Mouse (Mus musculus): ENCODE measurements around the gene Col28a1. TPM values are rescaled to one million over a fixed set of nuclear protein-coding genes. Genes with fewer than 3 reads are reported as not detected.

The Col28a1 gene
- polyA plus RNA-seq (2012; rRNA removed) (0.02 and 0.04 TPM in 2 replicates), polyA plus RNA-seq (2014; fragmentation: Nextera tagmentation; extraction: Ambion mirVana) (0.09 TPM in 1 of 2 replicates, not detected in the other)

GRCm38 (mm10) chr6:8192517-8192916 lies at the start of gene Col28a1:
TSS of gene Col28a1 (minus strand) at chr6:8192617.
- no peak for DNase-seq (ENCODE audit: low read depth in 3 of 3, low spot score in 3 of 3)
- Histone ChIP-seq H3K9me3 (ENCODE audit: control insufficient read depth, low read length) (no peaks in the 10 kb centered on the region), H3K4me2 (ENCODE audit: low read depth) (no peak within 1 kb of the TSS), H3K9ac (replicated peaks) (no peak within 1 kb of the TSS), H3K4me3 (ENCODE audit: insufficient read depth in 1 of 2, low read depth in 2 of 2, low read length in 2 of 2) (no peak within 1 kb of the TSS), H3K27me3 (ENCODE audit: control insufficient read depth, insufficient read depth, low read length) (no peaks in the 10 kb centered on the region), H3K36me3 (replicated peaks; ENCODE audit: control insufficient read depth, insufficient read depth, low read depth) (no peaks in the 10 kb centered on the region), H3K27ac (no peak within 1 kb of the TSS), H3K4me1 (replicated peaks; ENCODE audit: control insufficient read depth in 2 of 2, insufficient read depth in 2 of 2, low read length in 1 of 2) (no peaks in the 10 kb centered on the region)
- no peak for ATAC-seq (ENCODE audit: insufficient read depth)
- TF ChIP-seq CTCF (IDR thresholded peaks at IDR 0.05; ENCODE audit: low read depth) (no peak), EP300 (IDR thresholded peaks at IDR 0.05; ENCODE audit: low read depth) (no peak)

GRCm38 (mm10) chr6:8228596-8228995 lies 36.2 kb upstream of the Col28a1 start:
- TF ChIP-seq CTCF (IDR thresholded peaks at IDR 0.05; ENCODE audit: low read depth), result no peak
- no peak for TF ChIP-seq EP300 (IDR thresholded peaks at IDR 0.05; ENCODE audit: low read depth)
- Histone ChIP-seq H3K36me3 (replicated peaks; ENCODE audit: control insufficient read depth, insufficient read depth, low read depth) (peaks cover 22% of the 10 kb centered on the region), H3K9ac (replicated peaks) (no peak overlapping the region), H3K27ac (no peak overlapping the region), H3K4me1 (replicated peaks; ENCODE audit: control insufficient read depth in 2 of 2, insufficient read depth in 2 of 2, low read length in 1 of 2) (no peaks in the 10 kb centered on the region), H3K4me3 (ENCODE audit: insufficient read depth in 1 of 2, low read depth in 2 of 2, low read length in 2 of 2) (no peak overlapping the region), H3K27me3 (ENCODE audit: control insufficient read depth, insufficient read depth, low read length) (no peaks in the 10 kb centered on the region), H3K4me2 (ENCODE audit: low read depth) (no peak overlapping the region), H3K9me3 (ENCODE audit: control insufficient read depth, low read length) (no peaks in the 10 kb centered on the region)
- DNase-seq (ENCODE audit: low read depth in 3 of 3, low spot score in 3 of 3), result no peak
- no peak for ATAC-seq (ENCODE audit: insufficient read depth)
- 73% methylated on average over 3 of the region's 3 CpGs for WGBS (ENCODE audit: insufficient replicate concordance)

GRCm38 (mm10) chr6:8227035-8227434 lies 34.6 kb upstream of the Col28a1 start:
- DNase-seq (ENCODE audit: low read depth in 3 of 3, low spot score in 3 of 3) (no peak), ATAC-seq (ENCODE audit: insufficient read depth) (no peak)
- H3K36me3 ChIP-seq (replicated peaks; ENCODE audit: control insufficient read depth, insufficient read depth, low read depth), result peaks cover 22% of the 10 kb centered on the region
- H3K27me3 ChIP-seq (ENCODE audit: control insufficient read depth, insufficient read depth, low read length), result no peaks in the 10 kb centered on the region
- H3K4me3 ChIP-seq (ENCODE audit: insufficient read depth in 1 of 2, low read depth in 2 of 2, low read length in 2 of 2), result no peak overlapping the region
- TF ChIP-seq EP300 (IDR thresholded peaks at IDR 0.05; ENCODE audit: low read depth), result no peak
- TF ChIP-seq CTCF (IDR thresholded peaks at IDR 0.05; ENCODE audit: low read depth), result no peak
- no peaks in the 10 kb centered on the region for H3K9me3 ChIP-seq (ENCODE audit: control insufficient read depth, low read length)
- H3K27ac ChIP-seq, result no peak overlapping the region
- 65% methylated on average over 3 of the region's 3 CpGs for WGBS (ENCODE audit: insufficient replicate concordance)
- no peak overlapping the region for H3K4me2 ChIP-seq (ENCODE audit: low read depth)
- H3K4me1 ChIP-seq (replicated peaks; ENCODE audit: control insufficient read depth in 2 of 2, insufficient read depth in 2 of 2, low read length in 1 of 2), result no peaks in the 10 kb centered on the region
- no peak overlapping the region for H3K9ac ChIP-seq (replicated peaks)

- Histone ChIP-seq H3K4me3 (ENCODE audit: insufficient read depth in 1 of 2, low read depth in 2 of 2, low read length in 2 of 2) (peak overlapping the region in 1 of 2 experiments; percentile 80; a peak in 2 of 4 replicates), H3K36me3 (replicated peaks; ENCODE audit: control insufficient read depth, insufficient read depth, low read depth) (peaks cover 2% of the 10 kb centered on the region), H3K4me1 (replicated peaks; ENCODE audit: control insufficient read depth in 2 of 2, insufficient read depth in 2 of 2, low read length in 1 of 2) (peaks cover 8 to 10% of the 10 kb centered on the region in 2 experiments), H3K27me3 (ENCODE audit: control insufficient read depth, insufficient read depth, low read length) (no peaks in the 10 kb centered on the region), H3K27ac (no peak overlapping the region), H3K9ac (replicated peaks) (peak overlapping the region; percentile 83), H3K9me3 (ENCODE audit: control insufficient read depth, low read length) (no peaks in the 10 kb centered on the region), H3K4me2 (ENCODE audit: low read depth) (peak overlapping the region; percentile 82)
- DNase-seq (ENCODE audit: low read depth in 3 of 3, low spot score in 3 of 3), result no peak
- ATAC-seq (ENCODE audit: insufficient read depth), result no peak
- no peak for TF ChIP-seq CTCF (IDR thresholded peaks at IDR 0.05; ENCODE audit: low read depth)
- TF ChIP-seq EP300 (IDR thresholded peaks at IDR 0.05; ENCODE audit: low read depth), result no peak
- WGBS (ENCODE audit: insufficient replicate concordance), result 56% methylated on average over 3 of the region's 3 CpGs
These were observed 18.2 kb upstream of the Col28a1 start for GRCm38 (mm10) chr6:8210661-8211060.

- Histone ChIP-seq H3K36me3 (replicated peaks; ENCODE audit: control insufficient read depth, insufficient read depth, low read depth) (peaks cover 2% of the 10 kb centered on the region), H3K4me1 (replicated peaks; ENCODE audit: control insufficient read depth in 2 of 2, insufficient read depth in 2 of 2, low read length in 1 of 2) (peaks cover 8 to 10% of the 10 kb centered on the region in 2 experiments), H3K27ac (peak overlapping the region; percentile 63), H3K4me3 (ENCODE audit: insufficient read depth in 1 of 2, low read depth in 2 of 2, low read length in 2 of 2) (peak overlapping the region; percentile 80 to 81), H3K27me3 (ENCODE audit: control insufficient read depth, insufficient read depth, low read length) (no peaks in the 10 kb centered on the region), H3K9me3 (ENCODE audit: control insufficient read depth, low read length) (no peaks in the 10 kb centered on the region), H3K4me2 (ENCODE audit: low read depth) (peak overlapping the region; percentile 82), H3K9ac (replicated peaks) (peak overlapping the region; percentile 83)
- 7% methylated on average over 10 of the region's 10 CpGs for WGBS (ENCODE audit: insufficient replicate concordance)
- ATAC-seq (ENCODE audit: insufficient read depth) (no peak), DNase-seq (ENCODE audit: low read depth in 3 of 3, low spot score in 3 of 3) (peak in 1 of 3 experiments; percentile 4)
- TF ChIP-seq CTCF (IDR thresholded peaks at IDR 0.05; ENCODE audit: low read depth), result no peak
- no peak for TF ChIP-seq EP300 (IDR thresholded peaks at IDR 0.05; ENCODE audit: low read depth)
These were observed 17.4 kb upstream of the Col28a1 start for GRCm38 (mm10) chr6:8209866-8210186.
